Comparison of ENCODE assay signal across 25 mouse cellular contexts in genomic region chr6:108751324-108751723, GRCm38 (mm10).
"Had no signal": no experiment of that assay in that cellular context is flagged by ENCODE, and none has a peak within 500 bp of the region (broad histone marks: within the 10 kb centered on the region; RNA-seq: fewer than 3 reads in every experiment).

No protein-coding gene starts in this region.

- H3K4me2 ChIP-seq: heart, embryonic 11.5 days; heart, embryonic 13.5 days; heart, embryonic 15.5 days; hindbrain, embryonic 12.5 days; hindbrain, embryonic 14.5 days; intestine, embryonic 15.5 days; limb, embryonic 12.5 days had no signal

- DNase-seq: gastrocnemius, adult 2 months; gastrocnemius, postnatal 10 days; gastrocnemius, postnatal 25 days; heart, adult 11 months; heart, adult 2 months; heart, postnatal 14 days; heart, postnatal 4 days; kidney, adult 18-20 months; kidney, postnatal 25 days; kidney, postnatal 4 days; liver had no signal

- H3K9ac ChIP-seq: heart, embryonic 13.5 days; heart, embryonic 15.5 days; hindbrain, embryonic 12.5 days; hindbrain, embryonic 14.5 days; intestine, embryonic 15.5 days; limb, embryonic 12.5 days had no signal

- ATAC-seq: hindbrain, embryonic 16.5 days; inflammation-experienced regulatory T-cells, adult 6 months; intestine, embryonic 15.5 days; intestine, postnatal 0 days had no signal

- H3K36me3 ChIP-seq: heart, embryonic 13.5 days; heart, embryonic 15.5 days; hindbrain, embryonic 10.5 days; hindbrain, embryonic 12.5 days; intestine, embryonic 15.5 days; limb, embryonic 10.5 days; limb, embryonic 12.5 days had no signal

- H3K4me1 ChIP-seq: heart, embryonic 13.5 days; heart, embryonic 15.5 days; hindbrain, embryonic 10.5 days; hindbrain, embryonic 12.5 days; intestine, embryonic 15.5 days; limb, embryonic 10.5 days; limb, embryonic 12.5 days had no signal

- H3K9me3 ChIP-seq: heart, embryonic 13.5 days; heart, embryonic 15.5 days; hindbrain, embryonic 10.5 days; hindbrain, embryonic 12.5 days; intestine, embryonic 15.5 days; limb, embryonic 10.5 days; limb, embryonic 12.5 days had no signal

- H3K27ac ChIP-seq: gastrocnemius, adult 2 months; heart, adult 2 months; heart, embryonic 13.5 days; heart, embryonic 15.5 days; hindbrain, embryonic 10.5 days; hindbrain, embryonic 12.5 days; hindbrain, embryonic 14.5 days; intestine, embryonic 15.5 days; layer of hippocampus, adult 2 months; left cerebral cortex, adult 2 months; limb, embryonic 10.5 days; limb, embryonic 12.5 days had no signal

- H3K4me3 ChIP-seq: gastrocnemius, adult 2 months; heart, adult 2 months; heart, embryonic 13.5 days; heart, embryonic 15.5 days; hindbrain, embryonic 10.5 days; hindbrain, embryonic 12.5 days; intestine, embryonic 15.5 days; layer of hippocampus, adult 2 months; left cerebral cortex, adult 2 months; limb, embryonic 10.5 days; limb, embryonic 12.5 days had no signal

- H3K27me3 ChIP-seq: heart, embryonic 13.5 days; heart, embryonic 15.5 days; hindbrain, embryonic 12.5 days; intestine, embryonic 15.5 days; limb, embryonic 12.5 days had no signal
